Mouse (Mus musculus) retina, postnatal 7 days (tissue): ENCODE measurements around the gene Ube2o.

ENCODE experiments used
- DNase-seq: peaks from one replicate; pipeline ENCODE4 v3.0.0-alpha.2; 2012; ENCODE audit warnings: low read depth, low spot score

Gene Ube2o

GRCm38 (mm10) chr11:116580711-116581375 is 404 bp downstream of the Ube2o start:
- DNase-seq = no peak

GRCm38 (mm10) chr11:116580031-116580652 is 1.1 kb downstream of the Ube2o start:
- no peak for DNase-seq

- DNase-seq = no peak
Measured at GRCm38 (mm10) chr11:116579280-116579679, 2.0 kb downstream of the Ube2o start.

GRCm38 (mm10) chr11:116575396-116575795 is 5.9 kb downstream of the Ube2o start:
- DNase-seq = no peak

- DNase-seq = no peak
Measured at GRCm38 (mm10) chr11:116574982-116575381, 6.3 kb downstream of the Ube2o start.

GRCm38 (mm10) chr11:116574486-116574885 is 6.8 kb downstream of the Ube2o start:
- DNase-seq = no peak

- no peak for DNase-seq
Measured at GRCm38 (mm10) chr11:116572756-116573543, 8.3 kb downstream of the Ube2o start.

GRCm38 (mm10) chr11:116571767-116572679 is 9.2 kb downstream of the Ube2o start:
- no peak for DNase-seq

- no peak for DNase-seq
Measured at GRCm38 (mm10) chr11:116570821-116571220, 10.4 kb downstream of the Ube2o start.

- no peak for DNase-seq
Measured at GRCm38 (mm10) chr11:116567531-116567930, 13.7 kb downstream of the Ube2o start.

- DNase-seq = no peak
Measured at GRCm38 (mm10) chr11:116565283-116566041, 15.8 kb downstream of the Ube2o start.

- DNase-seq = no peak
Measured at GRCm38 (mm10) chr11:116556308-116556707, 24.9 kb downstream of the Ube2o start.

- no peak for DNase-seq
Measured at GRCm38 (mm10) chr11:116555572-116555971, 25.7 kb downstream of the Ube2o start.

- DNase-seq = peak; percentile 48
Measured at GRCm38 (mm10) chr11:116554171-116554878, 26.9 kb downstream of the Ube2o start.

- no peak for DNase-seq
Measured at GRCm38 (mm10) chr11:116552194-116552593, 29.1 kb downstream of the Ube2o start.

- no peak for DNase-seq
Measured at GRCm38 (mm10) chr11:116550748-116551147, 30.5 kb downstream of the Ube2o start.

- DNase-seq = no peak
Measured at GRCm38 (mm10) chr11:116549273-116550038, 31.8 kb downstream of the Ube2o start.

- DNase-seq = no peak
Measured at GRCm38 (mm10) chr11:116548780-116549179, 32.5 kb downstream of the Ube2o start.

- DNase-seq = no peak
Measured at GRCm38 (mm10) chr11:116547296-116548060, 33.8 kb downstream of the Ube2o start.
